Mouse (Mus musculus) MEL (cell line): ENCODE results near the gene Gprin2. TPM values are rescaled to one million over a fixed set of nuclear protein-coding genes. Genes with fewer than 3 reads are reported as not detected.

Experiments used
- DNase-seq: peaks from one replicate; pipeline ENCODE4 v3.0.0; 2011; ENCODE audit warnings: low read depth, low spot score
- H3K27ac ChIP-seq: 2 replicates; pipeline ENCODE4 v1.5.1; 2012; ENCODE audit warnings: low read depth, mild to moderate bottlenecking, control low read depth, low read length, moderate library complexity; ENCODE audit not compliant: control insufficient read depth
- H3K27me3 ChIP-seq, 2 experiments: fragments of 150-350 bp in 1 of 2; sonication (generic) in 1 of 2; 2 replicates each; pipeline ENCODE4 v1.6.1; 2012; ENCODE audit warnings: low read length in 2 of 2, mild to moderate bottlenecking in 2 of 2, improper control_type of control experiment in 1 of 2, moderate library complexity in 1 of 2; ENCODE audit not compliant: insufficient read depth in 2 of 2, control insufficient read depth in 1 of 2
- H3K36me3 ChIP-seq, 2 experiments: 2 replicates each; pipeline ENCODE4 v1.6.1; 2012 to 2014; ENCODE audit warnings: low read length in 2 of 2, improper control_type of control experiment in 1 of 2, inconsistent platforms in 1 of 2, mild to moderate bottlenecking in 1 of 2; ENCODE audit not compliant: insufficient read depth in 2 of 2, control insufficient read depth in 1 of 2
- H3K4me1 ChIP-seq, 2 experiments: fragments of 150-350 bp in 1 of 2; sonication (generic) in 1 of 2; 2 replicates each; pipeline ENCODE4 v1.6.1; 2012; ENCODE audit warnings: low read length in 2 of 2, improper control_type of control experiment in 1 of 2, mild to moderate bottlenecking in 1 of 2; ENCODE audit not compliant: insufficient read depth in 2 of 2, control insufficient read depth in 1 of 2
- H3K4me3 ChIP-seq, 2 experiments: fragments of 150-350 bp in 1 of 2; sonication (generic) in 1 of 2; 2 replicates each; pipeline ENCODE4 v1.5.1; 2012; ENCODE audit warnings: low read depth in 2 of 2, low read length in 2 of 2, mild to moderate bottlenecking in 2 of 2, moderate library complexity in 2 of 2, control low read depth in 1 of 2, improper control_type of control experiment in 1 of 2; ENCODE audit not compliant: control insufficient read depth in 1 of 2, insufficient read depth in 1 of 2
- H3K79me2 ChIP-seq: 2 replicates; pipeline ENCODE4 v1.6.1; 2012; ENCODE audit warnings: mild to moderate bottlenecking, low read length, moderate library complexity; ENCODE audit not compliant: control insufficient read depth, poor library complexity, insufficient read depth
- H3K9ac ChIP-seq: 2 replicates; pipeline ENCODE4 v1.6.1; 2012; ENCODE audit warnings: low read depth, mild to moderate bottlenecking, control low read depth, low read length, moderate library complexity; ENCODE audit not compliant: control insufficient read depth, poor library complexity, severe bottlenecking
- H3K9me3 ChIP-seq: fragments of 150-350 bp; sonication (generic); replicated peaks from 2 replicates; pipeline ENCODE4 v1.6.1; 2012; ENCODE audit warnings: mild to moderate bottlenecking, low read length, improper control_type of control experiment, moderate library complexity; ENCODE audit not compliant: insufficient read depth
- ELF1 ChIP-seq: IDR thresholded peaks from 2 replicates; pipeline ENCODE4 v1.6.1; 2014; ENCODE audit warnings: low read depth, mild to moderate bottlenecking, inconsistent platforms, low read length, improper control_type of control experiment, moderate library complexity
- MYB ChIP-seq: IDR thresholded peaks from 2 replicates; pipeline ENCODE4 v1.6.1; 2011; ENCODE audit warnings: mild to moderate bottlenecking, low read depth, low read length, improper control_type of control experiment
- MYC ChIP-seq: IDR thresholded peaks from 2 replicates; pipeline ENCODE4 v1.6.1; 2011; ENCODE audit warnings: low read depth, mild to moderate bottlenecking, low read length, improper control_type of control experiment, moderate library complexity
- RCOR1 ChIP-seq: IDR thresholded peaks from 2 replicates; pipeline ENCODE4 v1.6.1; 2012; ENCODE audit warnings: low read depth, mild to moderate bottlenecking, inconsistent platforms, low read length, improper control_type of control experiment
- SIN3A ChIP-seq: IDR thresholded peaks from 2 replicates; pipeline ENCODE4 v1.6.1; 2012; ENCODE audit warnings: low read length, improper control_type of control experiment, inconsistent platforms
- TCF12 ChIP-seq: IDR thresholded peaks from 2 replicates; pipeline ENCODE4 v1.6.1; 2014; ENCODE audit warnings: low read depth, mild to moderate bottlenecking, inconsistent platforms, low read length, improper control_type of control experiment, moderate library complexity
- ZMIZ1 ChIP-seq: IDR thresholded peaks from 2 replicates; pipeline ENCODE4 v1.6.1; 2012; ENCODE audit warnings: low read depth, mild to moderate bottlenecking, inconsistent platforms, low read length, improper control_type of control experiment, moderate library complexity
- polyA plus RNA-seq, 2 experiments: library from polyadenylated mRNA; stranded (reverse) in 1 of 2; unstranded in 1 of 2; fragments of >175 nt in 1 of 2; fragments of >200 nt in 1 of 2; gene quantifications; 2 replicates each; pipeline versions ENCODE4 v1.2.1 to v1.2.4; 2012; ENCODE audit warnings: low replicate concordance in 2 of 2, low read depth in 1 of 2; ENCODE audit not compliant: insufficient read length in 2 of 2, insufficient read depth in 1 of 2, missing spikeins in 1 of 2
- total RNA-seq: library from RNA; depleted of rRNA; stranded (reverse); fragments of 300-350 nt; gene quantifications from 2 replicates; pipeline ENCODE4 v1.2.3, GENCODE M21; 2012; rRNA removed

Gene Gprin2
- total and polyA plus RNA-seq, 3 experiments = under 0.01 to 0.01 TPM; not detected in 1

GRCm38 (mm10) chr14:34139671-34140664 lies 61.5 kb downstream of the Gprin2 start:
- no peak overlapping the region for H3K9ac ChIP-seq
- H3K27me3 ChIP-seq = no peaks in the 10 kb centered on the region; a peak in 1 of 4 replicates
- H3K4me1 ChIP-seq = no peaks in the 10 kb centered on the region
- H3K4me3 ChIP-seq = no peak overlapping the region
- H3K36me3 ChIP-seq = no peaks in the 10 kb centered on the region
- H3K27ac ChIP-seq = no peak overlapping the region
- no peaks in the 10 kb centered on the region for H3K9me3 ChIP-seq
- DNase-seq = no peak
- no peaks in the 10 kb centered on the region for H3K79me2 ChIP-seq
- TF ChIP-seq SIN3A (no peak), MYC (no peak), ELF1 (no peak), MYB (no peak), ZMIZ1 (no peak), RCOR1 (no peak), TCF12 (no peak)

Other genes starting within 250 kb of the Gprin2 start
- not detected in 2 replicates for gene Rbp3, start 247.7 kb downstream of the Gprin2 start, total RNA-seq
- gene Rbp3, start 247.7 kb downstream of the Gprin2 start, polyA plus RNA-seq = not detected
- gene Zfp488, start 222.9 kb downstream of the Gprin2 start, total RNA-seq = not detected in 2 replicates
- gene Zfp488, start 222.9 kb downstream of the Gprin2 start, polyA plus RNA-seq = not detected
- not detected in 2 replicates for gene Gm30083, start 186.5 kb downstream of the Gprin2 start, total RNA-seq
- gene Gm30083, start 186.5 kb downstream of the Gprin2 start, polyA plus RNA-seq = not detected
- not detected in 2 replicates for gene Gm5460, start 184.9 kb downstream of the Gprin2 start, total RNA-seq
- not detected for gene Gm5460, start 184.9 kb downstream of the Gprin2 start, polyA plus RNA-seq
- not detected in 2 replicates for gene Antxrl, start 148.9 kb downstream of the Gprin2 start, total RNA-seq
- gene Antxrl, start 148.9 kb downstream of the Gprin2 start, polyA plus RNA-seq = not detected
- gene Anxa8, start 115.7 kb downstream of the Gprin2 start, total RNA-seq = not detected in 2 replicates
- not detected for gene Anxa8, start 115.7 kb downstream of the Gprin2 start, polyA plus RNA-seq
- gene A630023A22Rik, start 98.9 kb downstream of the Gprin2 start, total RNA-seq = not detected in 2 replicates
- gene A630023A22Rik, start 98.9 kb downstream of the Gprin2 start, polyA plus RNA-seq = not detected
- not detected in 2 replicates for gene Npy4r, start 49.2 kb downstream of the Gprin2 start, total RNA-seq
- gene Npy4r, start 49.2 kb downstream of the Gprin2 start, polyA plus RNA-seq = not detected
- not detected in 2 replicates for gene Syt15, start 17.9 kb upstream of the Gprin2 start, total RNA-seq
- gene Syt15, start 17.9 kb upstream of the Gprin2 start, polyA plus RNA-seq = under 1 TPM in 1 of 2 experiments, not detected in 1; 0.06 TPM
- gene Shld2, start 108.8 kb upstream of the Gprin2 start, total RNA-seq = 7.9 and 9.2 TPM in 2 replicates
- 1 to 10 TPM in 1 of 2 experiments, not detected in 1; 7.0 TPM for gene Shld2, start 108.8 kb upstream of the Gprin2 start, polyA plus RNA-seq
- 92.3 and 99.9 TPM in 2 replicates for gene Glud1, start 109.1 kb upstream of the Gprin2 start, total RNA-seq
- gene Glud1, start 109.1 kb upstream of the Gprin2 start, polyA plus RNA-seq = 100 to 1,000 TPM in 1 of 2 experiments, 10 to 100 TPM in 1; 57.1 to 125 TPM
- gene Fam25c, start 153.8 kb upstream of the Gprin2 start, total RNA-seq = not detected in 2 replicates
- gene Fam25c, start 153.8 kb upstream of the Gprin2 start, polyA plus RNA-seq = not detected
- not detected in 2 replicates for gene Sncg, start 173.1 kb upstream of the Gprin2 start, total RNA-seq
- gene Sncg, start 173.1 kb upstream of the Gprin2 start, polyA plus RNA-seq = not detected
- 0.08 TPM in 1 of 2 replicates, not detected in the other for gene Mmrn2, start 173.8 kb upstream of the Gprin2 start, total RNA-seq
- gene Mmrn2, start 173.8 kb upstream of the Gprin2 start, polyA plus RNA-seq = under 1 TPM in 1 of 2 experiments, not detected in 1; 0.03 TPM